Mouse (Mus musculus): ENCODE results near the gene Ccdc28a.

The Ccdc28a gene

DNA sequence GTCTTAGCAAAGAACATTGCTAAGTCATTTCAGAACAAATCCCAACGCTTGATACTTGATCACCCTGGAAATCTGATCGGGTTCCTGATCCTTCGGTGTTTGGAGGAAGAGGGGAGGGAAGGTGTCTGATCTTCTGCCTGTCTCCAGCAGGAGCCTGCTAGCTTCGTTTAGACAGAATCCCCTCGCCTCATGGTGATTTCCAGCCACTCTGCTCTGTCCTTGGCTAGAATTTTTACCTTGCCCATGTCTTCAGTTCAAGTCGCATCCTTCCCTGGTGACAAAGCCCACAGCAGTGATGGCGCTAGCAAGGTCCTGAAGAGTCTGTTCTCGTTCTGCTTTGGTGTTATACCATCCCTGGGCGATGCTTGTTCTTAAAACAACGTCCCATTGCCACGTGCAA lies 40.6 kb downstream of the Ccdc28a start:
- no peak for DNase-seq

DNA sequence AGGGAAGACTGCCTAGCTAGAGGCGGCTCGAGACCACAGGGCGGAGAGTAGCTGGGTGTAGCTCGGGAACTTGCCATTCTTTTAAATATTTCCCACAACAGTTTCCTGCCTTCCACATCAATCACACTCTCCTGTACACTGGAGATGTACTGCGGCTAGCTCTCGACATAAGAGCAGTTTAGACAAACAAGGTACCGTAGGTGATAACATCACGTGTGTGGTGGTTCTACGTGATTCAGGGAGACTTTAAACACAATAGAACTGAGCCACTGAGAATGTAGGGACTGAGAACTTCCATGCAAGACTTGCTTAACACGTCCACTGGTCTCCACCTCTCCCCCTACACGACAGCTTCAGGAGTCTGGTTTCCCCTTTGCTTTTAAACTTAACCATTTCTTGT lies 41.6 kb downstream of the Ccdc28a start:
- DNase-seq: no peak

DNA sequence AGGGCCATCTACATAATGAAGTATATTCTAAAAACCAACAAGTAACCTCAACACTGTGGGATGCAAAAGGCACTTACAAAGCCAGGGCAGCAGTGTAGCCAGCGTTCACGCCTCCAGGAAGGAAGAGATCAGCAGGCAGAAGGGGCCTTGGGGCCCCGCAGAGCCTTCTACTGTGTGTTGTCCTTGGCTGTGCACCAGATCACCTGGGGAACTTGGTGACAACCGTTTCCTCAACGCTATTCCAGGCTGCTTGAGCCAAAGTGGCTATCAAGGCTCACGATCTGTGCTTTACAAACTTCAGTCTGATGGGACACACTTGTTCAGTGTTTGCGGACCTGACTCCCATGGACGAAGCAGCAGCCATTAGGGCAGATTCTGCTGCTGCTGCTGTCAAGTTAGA lies 43.1 kb downstream of the Ccdc28a start:
- DNase-seq: no peak

DNA sequence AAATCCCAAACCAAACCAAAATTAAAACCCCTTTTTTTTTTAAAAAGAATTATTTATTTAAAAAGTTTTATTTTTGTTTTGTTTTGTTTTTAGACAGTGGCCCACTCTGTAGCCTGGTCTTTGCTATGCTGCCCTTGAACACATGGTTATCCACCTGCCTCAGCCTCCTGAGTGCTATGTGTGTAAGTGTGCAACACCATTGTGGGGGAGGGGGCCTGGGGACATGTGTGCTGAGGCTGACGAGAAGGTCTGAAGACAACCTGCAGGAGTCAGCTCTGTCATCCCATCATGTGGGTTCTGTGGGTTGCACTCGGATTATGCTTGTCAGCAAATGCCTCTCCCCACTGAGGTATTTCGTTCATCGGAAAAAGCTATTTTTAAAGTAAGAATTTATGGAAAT lies 45.3 kb downstream of the Ccdc28a start:
- no peak for DNase-seq

DNA sequence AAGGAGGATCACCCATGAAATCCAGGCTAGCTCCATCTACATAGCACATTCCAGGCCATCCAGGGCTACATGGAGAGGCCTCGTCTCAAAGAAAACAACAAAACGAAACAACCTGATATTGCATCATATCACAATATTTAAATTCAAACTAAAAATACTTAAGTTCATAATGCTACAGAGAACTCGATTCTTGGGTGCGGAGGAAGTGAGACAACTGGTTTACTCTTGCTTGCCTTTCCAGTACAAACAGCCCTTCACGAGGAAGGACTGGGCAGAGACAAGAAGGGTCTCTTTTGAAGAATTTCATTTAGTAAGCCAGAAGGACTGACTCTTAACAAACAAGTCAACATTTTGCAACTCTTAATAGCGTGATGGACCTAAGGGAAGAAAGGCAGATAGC lies 46.2 kb downstream of the Ccdc28a start:
- no peak for DNase-seq

DNA sequence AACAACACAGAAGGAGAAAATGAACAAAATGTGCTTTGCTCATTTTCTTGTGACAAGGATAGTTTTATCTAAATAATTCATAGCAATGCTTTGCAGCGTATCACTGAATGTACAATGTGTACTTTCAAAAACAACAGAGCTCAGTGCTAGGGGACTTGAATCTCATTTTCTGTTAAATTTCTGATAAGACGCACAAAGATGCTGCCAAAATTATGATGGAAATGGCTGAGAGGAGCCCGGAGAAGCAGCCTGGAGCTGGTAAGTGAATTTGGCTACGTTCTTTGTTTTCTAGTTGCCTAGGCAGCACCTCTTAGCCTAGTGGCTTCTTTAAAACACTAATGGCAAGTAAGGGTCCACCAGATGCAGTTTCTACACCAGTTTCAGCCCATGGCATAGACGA lies 52.6 kb downstream of the Ccdc28a start:
- no peak for DNase-seq

DNA sequence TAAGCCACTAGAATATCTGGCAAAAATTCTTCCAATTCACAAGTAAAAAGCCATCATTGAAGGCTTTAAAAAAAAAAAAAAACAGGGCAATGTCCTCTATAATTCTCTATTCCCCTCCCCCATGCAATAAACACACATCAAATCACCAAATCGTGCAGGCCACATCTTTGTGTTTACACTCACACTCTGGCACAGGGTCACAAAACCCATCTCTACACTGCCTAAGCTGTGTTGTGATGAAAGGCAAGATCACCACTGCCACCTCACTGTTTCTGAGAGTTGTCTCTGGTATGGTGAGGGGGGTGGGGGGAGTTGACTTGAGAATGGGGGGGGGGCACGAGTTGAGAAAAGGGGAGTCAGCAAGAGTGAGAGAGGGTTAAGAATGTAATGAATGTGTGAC lies 57.5 kb downstream of the Ccdc28a start:
- DNase-seq: no peak

DNA sequence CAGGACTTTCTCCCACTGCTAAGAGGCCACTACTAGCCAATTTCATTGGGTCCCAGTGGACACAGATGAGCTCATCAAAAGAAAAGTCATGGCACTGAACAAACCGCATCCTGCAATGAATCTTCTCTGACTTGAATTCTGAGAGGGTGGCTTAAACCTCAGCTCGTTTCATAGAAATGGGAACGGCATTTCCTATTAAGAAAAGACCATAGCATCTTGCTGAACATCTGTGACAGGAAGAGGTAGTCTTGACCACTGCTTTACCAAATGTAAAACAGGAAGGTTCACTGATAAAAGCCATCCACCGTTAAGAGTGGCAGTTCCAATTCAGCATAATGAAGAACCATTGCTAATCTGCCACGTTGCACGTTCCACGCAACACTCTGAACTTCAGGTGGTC lies 58.1 kb downstream of the Ccdc28a start:
- no peak for DNase-seq

DNA sequence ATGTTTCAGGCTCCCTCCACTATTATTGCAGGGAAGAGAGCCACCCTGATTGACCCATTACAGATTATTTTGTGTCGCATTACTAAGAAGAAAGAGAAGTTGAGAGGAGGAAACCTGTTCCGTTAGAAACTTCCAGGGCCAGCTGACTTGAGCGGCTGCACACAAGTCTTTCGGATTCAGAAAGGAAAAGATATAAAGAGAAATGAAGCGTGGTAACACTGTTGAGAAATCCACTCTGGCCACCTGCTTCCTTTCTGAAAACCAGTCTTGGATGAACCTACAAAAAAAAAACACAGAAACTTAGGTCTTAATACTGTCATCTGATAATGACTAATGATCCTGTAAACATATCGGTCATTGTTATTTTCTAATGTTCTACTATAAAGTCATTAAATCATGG lies 59.7 kb downstream of the Ccdc28a start:
- DNase-seq: no peak
